Mouse (Mus musculus) MEL (cell line): ENCODE data around the gene Rccd1. TPM values are rescaled to one million over a fixed set of nuclear protein-coding genes. Genes with fewer than 3 reads are reported as not detected.

ENCODE experiments used
- DNase-seq: peaks from one replicate; pipeline ENCODE4 v3.0.0; 2011; ENCODE audit warnings: low read depth, low spot score
- H3K27ac ChIP-seq: 2 replicates; pipeline ENCODE4 v1.5.1; 2012; ENCODE audit warnings: low read depth, mild to moderate bottlenecking, control low read depth, low read length, moderate library complexity; ENCODE audit not compliant: control insufficient read depth
- H3K27me3 ChIP-seq, 2 experiments: fragments of 150-350 bp in 1 of 2; sonication (generic) in 1 of 2; 2 replicates each; pipeline ENCODE4 v1.6.1; 2012; ENCODE audit warnings: low read length in 2 of 2, mild to moderate bottlenecking in 2 of 2, improper control_type of control experiment in 1 of 2, moderate library complexity in 1 of 2; ENCODE audit not compliant: insufficient read depth in 2 of 2, control insufficient read depth in 1 of 2
- H3K36me3 ChIP-seq, 2 experiments: 2 replicates each; pipeline ENCODE4 v1.6.1; 2012 to 2014; ENCODE audit warnings: low read length in 2 of 2, improper control_type of control experiment in 1 of 2, inconsistent platforms in 1 of 2, mild to moderate bottlenecking in 1 of 2; ENCODE audit not compliant: insufficient read depth in 2 of 2, control insufficient read depth in 1 of 2
- H3K4me1 ChIP-seq, 2 experiments: fragments of 150-350 bp in 1 of 2; sonication (generic) in 1 of 2; 2 replicates each; pipeline ENCODE4 v1.6.1; 2012; ENCODE audit warnings: low read length in 2 of 2, improper control_type of control experiment in 1 of 2, mild to moderate bottlenecking in 1 of 2; ENCODE audit not compliant: insufficient read depth in 2 of 2, control insufficient read depth in 1 of 2
- H3K4me3 ChIP-seq, 2 experiments: fragments of 150-350 bp in 1 of 2; sonication (generic) in 1 of 2; 2 replicates each; pipeline ENCODE4 v1.5.1; 2012; ENCODE audit warnings: low read depth in 2 of 2, low read length in 2 of 2, mild to moderate bottlenecking in 2 of 2, moderate library complexity in 2 of 2, control low read depth in 1 of 2, improper control_type of control experiment in 1 of 2; ENCODE audit not compliant: control insufficient read depth in 1 of 2, insufficient read depth in 1 of 2
- H3K79me2 ChIP-seq: 2 replicates; pipeline ENCODE4 v1.6.1; 2012; ENCODE audit warnings: mild to moderate bottlenecking, low read length, moderate library complexity; ENCODE audit not compliant: control insufficient read depth, poor library complexity, insufficient read depth
- H3K9ac ChIP-seq: 2 replicates; pipeline ENCODE4 v1.6.1; 2012; ENCODE audit warnings: low read depth, mild to moderate bottlenecking, control low read depth, low read length, moderate library complexity; ENCODE audit not compliant: control insufficient read depth, poor library complexity, severe bottlenecking
- H3K9me3 ChIP-seq: fragments of 150-350 bp; sonication (generic); replicated peaks from 2 replicates; pipeline ENCODE4 v1.6.1; 2012; ENCODE audit warnings: mild to moderate bottlenecking, low read length, improper control_type of control experiment, moderate library complexity; ENCODE audit not compliant: insufficient read depth
- CHD1 ChIP-seq: IDR thresholded peaks from 2 replicates; pipeline ENCODE4 v1.6.1; 2012; ENCODE audit warnings: low read depth, mild to moderate bottlenecking, inconsistent platforms, low read length, improper control_type of control experiment
- CHD2 ChIP-seq: IDR thresholded peaks from 2 replicates; pipeline ENCODE4 v1.6.1; 2011; ENCODE audit warnings: low read length, improper control_type of control experiment
- CTCF ChIP-seq, 3 experiments: IDR thresholded peaks in 2 of 3; conservative IDR thresholded peaks in 1 of 3; 2 replicates each; pipeline ENCODE4 v1.5.1; 2011 to 2012; ENCODE audit warnings: low read length in 3 of 3, low read depth in 2 of 3, mild to moderate bottlenecking in 2 of 3, improper control_type of control experiment in 1 of 3, inconsistent platforms in 1 of 3, mixed read lengths in 1 of 3, moderate library complexity in 1 of 3; ENCODE audit not compliant: control insufficient read depth in 1 of 3, insufficient read depth in 1 of 3, poor library complexity in 1 of 3, severe bottlenecking in 1 of 3
- EP300 ChIP-seq, 2 experiments: IDR thresholded peaks; 2 replicates each; pipeline ENCODE4 v1.6.1; 2011; ENCODE audit warnings: improper control_type of control experiment in 2 of 2, low read length in 2 of 2, low read depth in 1 of 2, mild to moderate bottlenecking in 1 of 2
- GATA1 ChIP-seq: IDR thresholded peaks from 2 replicates; pipeline ENCODE4 v1.6.1; 2011; ENCODE audit warnings: low read depth, low read length, improper control_type of control experiment
- HCFC1 ChIP-seq: IDR thresholded peaks from 2 replicates; pipeline ENCODE4 v1.6.1; 2012; ENCODE audit warnings: low read depth, mild to moderate bottlenecking, inconsistent platforms, low read length, improper control_type of control experiment, moderate library complexity
- JUND ChIP-seq: IDR thresholded peaks from 2 replicates; pipeline ENCODE4 v1.6.1; 2011; ENCODE audit warnings: low read depth, mild to moderate bottlenecking, improper control_type of control experiment, low read length
- MAX ChIP-seq: IDR thresholded peaks from 2 replicates; pipeline ENCODE4 v1.6.1; 2011; ENCODE audit warnings: low read length, improper control_type of control experiment
- MAZ ChIP-seq: IDR thresholded peaks from 2 replicates; pipeline ENCODE4 v1.6.1; 2012; ENCODE audit warnings: low read depth, mild to moderate bottlenecking, inconsistent platforms, low read length, improper control_type of control experiment
- MYB ChIP-seq: IDR thresholded peaks from 2 replicates; pipeline ENCODE4 v1.6.1; 2011; ENCODE audit warnings: mild to moderate bottlenecking, low read depth, low read length, improper control_type of control experiment
- MYC ChIP-seq: IDR thresholded peaks from 2 replicates; pipeline ENCODE4 v1.6.1; 2011; ENCODE audit warnings: low read depth, mild to moderate bottlenecking, low read length, improper control_type of control experiment, moderate library complexity
- NELFE ChIP-seq: IDR thresholded peaks from 2 replicates; pipeline ENCODE4 v1.6.1; 2011; ENCODE audit warnings: low read depth, low read length, improper control_type of control experiment
- POLR2AphosphoS2 ChIP-seq: IDR thresholded peaks from 2 replicates; pipeline ENCODE4 v1.6.1; 2011; ENCODE audit warnings: low read length, improper control_type of control experiment
- SIN3A ChIP-seq: IDR thresholded peaks from 2 replicates; pipeline ENCODE4 v1.6.1; 2012; ENCODE audit warnings: low read length, improper control_type of control experiment, inconsistent platforms
- TAL1 ChIP-seq: IDR thresholded peaks from 2 replicates; pipeline ENCODE4 v1.6.1; 2012; ENCODE audit warnings: mild to moderate bottlenecking, inconsistent platforms, low read length, moderate library complexity, mixed read lengths
- TBP ChIP-seq: IDR thresholded peaks from 2 replicates; pipeline ENCODE4 v1.8.0; 2011; ENCODE audit warnings: low read depth, low read length, improper control_type of control experiment
- TCF12 ChIP-seq: IDR thresholded peaks from 2 replicates; pipeline ENCODE4 v1.6.1; 2014; ENCODE audit warnings: low read depth, mild to moderate bottlenecking, inconsistent platforms, low read length, improper control_type of control experiment, moderate library complexity
- ZC3H11A ChIP-seq: IDR thresholded peaks from 2 replicates; pipeline ENCODE4 v1.6.1; 2012; ENCODE audit warnings: low read depth, mild to moderate bottlenecking, inconsistent platforms, low read length, improper control_type of control experiment
- ZMIZ1 ChIP-seq: IDR thresholded peaks from 2 replicates; pipeline ENCODE4 v1.6.1; 2012; ENCODE audit warnings: low read depth, mild to moderate bottlenecking, inconsistent platforms, low read length, improper control_type of control experiment, moderate library complexity
- polyA plus RNA-seq, 2 experiments: library from polyadenylated mRNA; stranded (reverse) in 1 of 2; unstranded in 1 of 2; fragments of >175 nt in 1 of 2; fragments of >200 nt in 1 of 2; gene quantifications; 2 replicates each; pipeline versions ENCODE4 v1.2.1 to v1.2.4; 2012; ENCODE audit warnings: low replicate concordance in 2 of 2, low read depth in 1 of 2; ENCODE audit not compliant: insufficient read length in 2 of 2, insufficient read depth in 1 of 2, missing spikeins in 1 of 2
- total RNA-seq: library from RNA; depleted of rRNA; stranded (reverse); fragments of 300-350 nt; gene quantifications from 2 replicates; pipeline ENCODE4 v1.2.3, GENCODE M21; 2012

Gene Rccd1
- total and polyA plus RNA-seq, 3 experiments = 16.8 to 20.2 TPM; not detected in 1

- no peak for TF ChIP-seq CTCF (IDR thresholded peaks at IDR 0.05 in 2 of 3, conservative IDR thresholded peaks at IDR 0.05 in 1 of 3; ENCODE audit: control insufficient read depth in 1 of 3, insufficient read depth in 1 of 3, low read depth in 2 of 3, low read length in 3 of 3, poor library complexity in 1 of 3, severe bottlenecking in 1 of 3)
These were observed 25.5 kb downstream of the Rccd1 start (continued) for GRCm38 (mm10) chr7:80298754-80299153.

GRCm38 (mm10) chr7:80297041-80297440, 27.2 kb downstream of the Rccd1 start:
- Histone ChIP-seq H3K9me3 (no peaks in the 10 kb centered on the region), H3K79me2 (peaks cover 54% of the 10 kb centered on the region), H3K9ac (no peak overlapping the region), H3K27me3 (no peaks in the 10 kb centered on the region), H3K27ac (no peak overlapping the region), H3K36me3 (peaks cover 14 to 19% of the 10 kb centered on the region in 2 experiments), H3K4me3 (no peak overlapping the region), H3K4me1 (peaks cover 3 to 7% of the 10 kb centered on the region in 2 experiments; a peak in 3 of 4 replicates)
- DNase-seq = no peak
- no peak for TF ChIP-seq HCFC1
- TF ChIP-seq POLR2AphosphoS2 = no peak
- no peak for TF ChIP-seq MAX
- no peak for TF ChIP-seq ZC3H11A
- TF ChIP-seq ZMIZ1 = no peak
- no peak for TF ChIP-seq MYC
- no peak for TF ChIP-seq NELFE
- no peak for TF ChIP-seq TAL1
- TF ChIP-seq CHD2 = no peak
- no peak for TF ChIP-seq SIN3A
- TF ChIP-seq CHD1 = no peak
- TF ChIP-seq GATA1 = no peak
- TF ChIP-seq JUND = no peak

GRCm38 (mm10) chr7:80296462-80296861, 27.8 kb downstream of the Rccd1 start:
- TF ChIP-seq MAZ (no peak), TBP (no peak), MYB (no peak), EP300 (IDR thresholded peaks at IDR 0.05; ENCODE audit: low read depth in 1 of 2, low read length in 2 of 2) (no peak), MAX (no peak), TCF12 (no peak)
- peaks cover 14 to 17% of the 10 kb centered on the region in 2 experiments for H3K36me3 ChIP-seq
- H3K27me3 ChIP-seq = no peaks in the 10 kb centered on the region
- DNase-seq = no peak
- peaks cover 52% of the 10 kb centered on the region for H3K79me2 ChIP-seq
- H3K27ac ChIP-seq = no peak overlapping the region
- peak overlapping the region in 1 of 2 experiments; percentile 14; a peak in 1 of 4 replicates for H3K4me3 ChIP-seq
- peaks cover 3 to 7% of the 10 kb centered on the region in 2 experiments; a peak in 3 of 4 replicates for H3K4me1 ChIP-seq
- H3K9ac ChIP-seq = peak overlapping the region; percentile 12; the same call in 1 of the 2 replicates
- H3K9me3 ChIP-seq = no peaks in the 10 kb centered on the region
